Mouse (Mus musculus) neural tube, postnatal 0 days (tissue): Measurements from ENCODE around the gene Olfr452. TPM values are rescaled to one million over a fixed set of nuclear protein-coding genes. Genes with fewer than 3 reads are reported as not detected.

ENCODE experiments used
- polyA plus RNA-seq: library from polyadenylated mRNA; unstranded; fragments of >200 nt; fragmentation: Nextera tagmentation; extraction: Ambion mirVana; gene quantifications from 2 replicates; pipeline ENCODE4 v1.2.1, GENCODE M21; 2015

Gene Olfr452
- not detected in 2 replicates for polyA plus RNA-seq

GRCm38 (mm10) chr6:42784793-42785192 lies at the start of gene Olfr452:
Gene Olfr452, plus strand, starts transcription at chr6:42785093.

GRCm38 (mm10) chr6:42739071-42739470 lies 45.8 kb upstream of the Olfr452 start, which contains the start of gene Olfr453:
Gene Olfr453, plus strand, starts transcription at chr6:42739371.

GRCm38 (mm10) chr6:42756104-42756503 lies 28.8 kb upstream of the Olfr452 start, which contains the start of gene Olfr38:
Gene Olfr38, plus strand, starts transcription at chr6:42756404.

GRCm38 (mm10) chr6:42811639-42812038 lies 26.7 kb downstream of the Olfr452 start, which contains the start of gene Olfr450:
Gene Olfr450, plus strand, starts transcription at chr6:42811939.

GRCm38 (mm10) chr6:42834084-42834483 lies 49.2 kb downstream of the Olfr452 start, which contains the start of gene Olfr449:
Gene Olfr449, plus strand, starts transcription at chr6:42834384.

Other genes with a start within 250 kb of the Olfr452 start
- not detected in 2 replicates for gene Olfr455, start 237.5 kb upstream of the Olfr452 start, polyA plus RNA-seq
- not detected in 2 replicates for gene Tcaf3, start 187.4 kb upstream of the Olfr452 start, polyA plus RNA-seq
- 2.6 TPM in 2 replicates for gene Tcaf2, start 139.8 kb upstream of the Olfr452 start, polyA plus RNA-seq
- 161 and 171 TPM in 2 replicates for gene Tcaf1, start 75.0 kb upstream of the Olfr452 start, polyA plus RNA-seq
- not detected in 2 replicates for gene Olfr453, start 45.7 kb upstream of the Olfr452 start, polyA plus RNA-seq
- not detected in 2 replicates for gene Olfr38, start 28.7 kb upstream of the Olfr452 start, polyA plus RNA-seq
- not detected in 2 replicates for gene Olfr450, start 26.8 kb downstream of the Olfr452 start, polyA plus RNA-seq
- not detected in 2 replicates for gene Olfr449, start 49.3 kb downstream of the Olfr452 start, polyA plus RNA-seq
- gene Olfr448, start 105.3 kb downstream of the Olfr452 start, polyA plus RNA-seq = not detected in 2 replicates
- not detected in 2 replicates for gene Olfr447, start 123.8 kb downstream of the Olfr452 start, polyA plus RNA-seq
- gene Olfr446, start 136.3 kb downstream of the Olfr452 start, polyA plus RNA-seq = not detected in 2 replicates
- not detected in 2 replicates for gene Olfr444, start 164.0 kb downstream of the Olfr452 start, polyA plus RNA-seq